Mouse (Mus musculus) forebrain, postnatal 0 days (tissue): ENCODE results near the gene Zscan4b. TPM values are rescaled to one million over a fixed set of nuclear protein-coding genes. Genes with fewer than 3 reads are reported as not detected.
"Not testable (repeated sequence)": the region's sequence is repeated elsewhere in the genome, so short reads cannot be mapped to it uniquely, and the experiment has no call there.

Source experiments
- ATAC-seq: fragments of 200-750 bp; cut with Nextera tagmentation; 2 replicates; pipeline ENCODE4 v1.8.0; 2017; ENCODE audit warnings: mild to moderate bottlenecking, moderate library complexity
- DNase-seq: peaks from one replicate; pipeline ENCODE4 v3.0.0-alpha.2; 2015
- H3K27ac ChIP-seq: fragments of 300-500 bp; sonication (generic); 2 replicates; pipeline ENCODE4 v1.5.1; 2014; ENCODE audit warnings: low read depth, mild to moderate bottlenecking, antibody characterized with exemption, low read length, moderate library complexity, mixed read lengths
- H3K27me3 ChIP-seq: fragments of 300-500 bp; sonication (generic); 2 replicates; pipeline ENCODE4 v1.6.1; 2014; ENCODE audit warnings: mild to moderate bottlenecking, low read length, mixed read lengths; ENCODE audit not compliant: insufficient read depth
- H3K36me3 ChIP-seq: fragments of 300-500 bp; sonication (generic); 2 replicates; pipeline ENCODE4 v1.6.1; 2014; ENCODE audit warnings: mild to moderate bottlenecking, moderate library complexity; ENCODE audit not compliant: insufficient read depth
- H3K4me1 ChIP-seq: fragments of 300-500 bp; sonication (generic); 2 replicates; pipeline ENCODE4 v1.6.1; 2014; ENCODE audit warnings: antibody characterized with exemption; ENCODE audit not compliant: insufficient read depth
- H3K4me2 ChIP-seq: fragments of 300-500 bp; sonication (generic); 2 replicates; pipeline ENCODE4 v1.6.1; 2014; ENCODE audit warnings: low read depth, mild to moderate bottlenecking, moderate library complexity
- H3K4me3 ChIP-seq: fragments of 300-500 bp; sonication (generic); 2 replicates; pipeline ENCODE4 v1.5.1; 2014; ENCODE audit warnings: low read depth, low read length, mixed read lengths
- H3K9ac ChIP-seq: fragments of 300-500 bp; sonication (generic); 2 replicates; pipeline ENCODE4 v1.6.1; 2014; ENCODE audit warnings: mild to moderate bottlenecking
- H3K9me3 ChIP-seq: fragments of 300-500 bp; sonication (generic); 2 replicates; pipeline ENCODE4 v1.6.1; 2016; ENCODE audit warnings: low read length
- WGBS: fragments of 180-500 bp; shearing (Covaris S2); extraction: QIAGEN DNeasy Blood & Tissue Kit; methylation state at CpG from one replicate; pipeline ENCODE4 v1.1.7; 2014; 5-methylcytosine and 5-hydroxymethylcytosine counted together
- polyA plus RNA-seq: library from polyadenylated mRNA; unstranded; fragments of >200 nt; fragmentation: Nextera tagmentation; extraction: Ambion mirVana; gene quantifications from 2 replicates; pipeline ENCODE4 v1.2.1, GENCODE M21; 2015
- total RNA-seq: library from RNA; depleted of rRNA; stranded (reverse); fragments of >200 nt; gene quantifications from 2 replicates; pipeline ENCODE4 v1.2.3, GENCODE M21; 2014; rRNA removed

Zscan4b gene
- total RNA-seq (not detected in 2 replicates), polyA plus RNA-seq (not detected in 2 replicates)

GRCm38 (mm10) chr7:10904950-10905349 is at the start of gene Zscan4b:
Gene Zscan4b, minus strand, starts transcription at chr7:10905050.
- H3K9ac ChIP-seq, H3K27me3 ChIP-seq, ATAC-seq, H3K9me3 ChIP-seq, DNase-seq, H3K4me1 ChIP-seq, H3K4me3 ChIP-seq, H3K27ac ChIP-seq, H3K36me3 ChIP-seq, H3K4me2 ChIP-seq: not testable (repeated sequence)
- 100% methylated on average over 1 of the region's 1 CpGs for WGBS

Other genes with a start within 250 kb of the Zscan4b start
- gene Nlrp4b, start 217.3 kb downstream of the Zscan4b start, total RNA-seq = not detected in 2 replicates
- not detected in 2 replicates for gene Nlrp4b, start 217.3 kb downstream of the Zscan4b start, polyA plus RNA-seq
- not detected in 2 replicates for gene Vmn1r71, start 150.7 kb downstream of the Zscan4b start, total RNA-seq
- gene Vmn1r71, start 150.7 kb downstream of the Zscan4b start, polyA plus RNA-seq = not detected in 2 replicates
- gene Zscan4c, start 100.7 kb upstream of the Zscan4b start, total RNA-seq = not detected in 2 replicates
- not detected in 2 replicates for gene Zscan4c, start 100.7 kb upstream of the Zscan4b start, polyA plus RNA-seq
- gene Zscan4-ps1, start 164.6 kb upstream of the Zscan4b start, total RNA-seq = not detected in 2 replicates
- gene Zscan4-ps1, start 164.6 kb upstream of the Zscan4b start, polyA plus RNA-seq = not detected in 2 replicates